Mouse (Mus musculus) cerebellum, adult 2 months (tissue): Measurements from ENCODE around the gene AL731706.1.

Experiments
- CTCF ChIP-seq: fragments of 200-500 bp; IDR thresholded peaks from 2 replicates; pipeline ENCODE4 v1.5.1; 2011; ENCODE audit warnings: low read depth, mild to moderate bottlenecking, control low read depth, low read length, moderate library complexity, borderline replicate concordance; ENCODE audit not compliant: insufficient read depth
- POLR2A ChIP-seq: fragments of 200-500 bp; IDR thresholded peaks from 2 replicates; pipeline ENCODE4 v1.6.1; 2011; ENCODE audit warnings: low read length, control low read depth, borderline replicate concordance; ENCODE audit not compliant: insufficient read depth

GRCm38 (mm10) chr2:136885579-136885978 is 5.6 kb downstream of the AL731706.1 start, which contains the start of gene AL731706.2:
- no peak for TF ChIP-seq CTCF
- TF ChIP-seq POLR2A, result no peak
